Mouse (Mus musculus): ENCODE measurements around the gene Capn7.

DNA sequence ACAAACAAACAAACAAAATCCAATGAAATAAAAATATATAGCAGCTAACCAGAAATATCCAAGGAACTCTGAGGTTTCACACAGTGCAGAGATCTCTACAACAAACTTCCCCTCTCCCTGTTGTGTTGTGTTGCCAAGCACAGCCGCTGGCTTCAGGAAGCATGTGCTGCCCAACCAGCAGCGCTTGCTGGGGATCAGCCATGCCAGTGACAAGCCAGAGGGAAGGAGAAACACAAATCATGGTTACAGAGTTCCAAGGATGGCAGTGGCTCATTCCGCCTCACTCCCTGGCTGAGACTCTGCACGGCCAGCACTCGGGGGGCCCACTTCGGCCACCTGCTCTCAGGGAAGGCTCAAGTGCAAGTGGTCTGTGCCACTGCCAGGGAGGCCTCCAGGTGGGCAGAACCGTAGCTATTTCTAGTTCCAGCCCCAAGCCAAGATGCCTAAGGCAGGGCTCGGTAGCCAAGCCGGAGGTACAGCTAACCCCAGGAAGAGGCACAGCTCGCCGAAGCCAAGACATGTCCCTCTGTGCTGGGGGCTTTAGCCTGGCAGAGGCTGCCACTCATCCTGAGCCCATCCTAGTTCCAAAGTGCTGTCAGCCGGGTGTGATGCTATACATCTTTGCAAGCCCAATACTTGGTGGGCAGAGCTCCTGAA is 69.8 kb downstream of the Capn7 start:
- TF ChIP-seq MAFK (IDR thresholded peaks at IDR 0.05; ENCODE audit: insufficient read depth, low read depth, low read length) (no peak), ZC3H11A (IDR thresholded peaks at IDR 0.05; ENCODE audit: borderline replicate concordance, low read depth, low read length) (no peak), CHD2 (IDR thresholded peaks at IDR 0.05; ENCODE audit: low read depth, low read length) (no peak)

Data from ES-E14 (cell line).